Mouse (Mus musculus): ENCODE measurements around the gene Siah1a. TPM values are rescaled to one million over a fixed set of nuclear protein-coding genes. Genes with fewer than 3 reads are reported as not detected.

The Siah1a gene
- polyA plus RNA-seq, 2 experiments = 36.5 to 46.1 TPM

DNA sequence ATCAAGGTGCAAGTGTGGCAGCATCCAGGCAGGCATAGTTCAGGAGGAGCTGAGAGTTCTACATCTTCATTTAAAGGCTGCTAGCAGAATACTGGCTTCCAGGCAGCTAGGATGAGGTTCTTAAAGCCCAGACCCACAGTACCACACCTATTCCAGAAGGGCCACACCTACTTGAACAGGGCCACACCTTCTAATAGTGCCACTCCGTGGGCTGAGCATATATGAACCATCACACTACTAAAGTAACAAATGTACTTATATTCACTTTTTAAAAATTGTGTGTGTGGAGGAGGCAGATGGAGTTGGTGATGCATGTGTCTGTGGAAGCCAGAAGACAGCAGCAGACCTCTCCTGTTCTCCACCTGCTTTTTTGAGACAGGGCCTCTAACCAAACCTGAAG is 51.7 kb downstream of the Siah1a start:
- Histone ChIP-seq H3K27ac (replicated peaks; ENCODE audit: low read depth, low read length) (no peak overlapping the region), H3K4me2 (replicated peaks; ENCODE audit: low read depth, low read length, severe bottlenecking) (no peak overlapping the region), H3K4me3 (replicated peaks; ENCODE audit: low read length) (no peak overlapping the region), H3K9ac (ENCODE audit: low read depth, low read length, severe bottlenecking) (no peak overlapping the region), H3K9me3 (ENCODE audit: control insufficient read depth, low read length) (no peaks in the 10 kb centered on the region), H3K36me3 (ENCODE audit: control insufficient read depth, insufficient read depth, low read length) (peaks cover 4% of the 10 kb centered on the region; the same call in 1 of the 2 replicates), H3K27me3 (ENCODE audit: control insufficient read depth, insufficient read depth, low read length) (no peaks in the 10 kb centered on the region), H3K4me1 (ENCODE audit: control insufficient read depth, insufficient read depth, low read length) (no peaks in the 10 kb centered on the region)
- ATAC-seq (ENCODE audit: low FRiP score, low read depth) (no peak), DNase-seq (ENCODE audit: low spot score) (no peak)
- TF ChIP-seq POLR2A (IDR thresholded peaks at IDR 0.05; ENCODE audit: borderline replicate concordance, extremely low read depth, insufficient read depth, insufficient read length) = no peak
- WGBS = 72% methylated on average over 1 of the region's 1 CpGs

DNA sequence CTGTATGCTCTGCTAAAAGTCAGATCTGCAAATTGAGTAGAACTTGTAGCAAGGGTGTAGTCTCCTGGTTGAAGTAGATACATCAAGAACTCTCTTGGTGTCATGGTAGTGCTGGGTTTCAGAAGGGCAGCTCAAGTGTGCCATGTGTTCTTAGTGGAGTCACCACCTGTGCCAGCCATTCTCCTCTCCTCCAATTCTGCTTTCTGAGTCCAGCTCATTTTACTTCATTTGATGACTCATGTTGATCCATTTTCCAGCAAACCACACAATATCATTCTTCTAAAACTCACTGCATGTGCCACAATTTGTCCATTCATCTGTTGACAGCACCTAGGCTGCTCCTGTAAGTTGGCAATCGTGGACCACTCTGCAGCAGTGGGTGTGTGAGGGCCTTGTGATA is 53.6 kb downstream of the Siah1a start:
- H3K4me1 ChIP-seq (ENCODE audit: control insufficient read depth, insufficient read depth, low read length) = no peaks in the 10 kb centered on the region
- no peak overlapping the region for H3K27ac ChIP-seq (replicated peaks; ENCODE audit: low read depth, low read length)
- no peak for ATAC-seq (ENCODE audit: low FRiP score, low read depth)
- no peak for DNase-seq (ENCODE audit: low spot score)
- H3K27me3 ChIP-seq (ENCODE audit: control insufficient read depth, insufficient read depth, low read length) = no peaks in the 10 kb centered on the region
- H3K9me3 ChIP-seq (ENCODE audit: control insufficient read depth, low read length) = no peaks in the 10 kb centered on the region
- no peak overlapping the region for H3K4me2 ChIP-seq (replicated peaks; ENCODE audit: low read depth, low read length, severe bottlenecking)
- 81% methylated on average over 1 of the region's 1 CpGs for WGBS
- H3K9ac ChIP-seq (ENCODE audit: low read depth, low read length, severe bottlenecking) = no peak overlapping the region
- H3K4me3 ChIP-seq (replicated peaks; ENCODE audit: low read length) = no peak overlapping the region
- no peak for TF ChIP-seq POLR2A (IDR thresholded peaks at IDR 0.05; ENCODE audit: borderline replicate concordance, extremely low read depth, insufficient read depth, insufficient read length)
- peaks cover 8% of the 10 kb centered on the region; the same call in 1 of the 2 replicates for H3K36me3 ChIP-seq (ENCODE audit: control insufficient read depth, insufficient read depth, low read length)

GRCm38 (mm10) chr8:86686629-86687028 is 59.1 kb downstream of the Siah1a start:
- Histone ChIP-seq H3K27ac (replicated peaks; ENCODE audit: low read depth, low read length) (no peak overlapping the region), H3K4me1 (ENCODE audit: control insufficient read depth, insufficient read depth, low read length) (no peaks in the 10 kb centered on the region), H3K27me3 (ENCODE audit: control insufficient read depth, insufficient read depth, low read length) (no peaks in the 10 kb centered on the region), H3K9me3 (ENCODE audit: control insufficient read depth, low read length) (no peaks in the 10 kb centered on the region), H3K36me3 (ENCODE audit: control insufficient read depth, insufficient read depth, low read length) (peaks cover 8% of the 10 kb centered on the region; the same call in 1 of the 2 replicates), H3K4me3 (replicated peaks; ENCODE audit: low read length) (no peak overlapping the region), H3K4me2 (replicated peaks; ENCODE audit: low read depth, low read length, severe bottlenecking) (no peak overlapping the region), H3K9ac (ENCODE audit: low read depth, low read length, severe bottlenecking) (no peak overlapping the region)
- no peak for ATAC-seq (ENCODE audit: low FRiP score, low read depth)
- DNase-seq (ENCODE audit: low spot score) = no peak
- WGBS = 81% methylated on average over 3 of the region's 3 CpGs
- no peak for TF ChIP-seq POLR2A (IDR thresholded peaks at IDR 0.05; ENCODE audit: borderline replicate concordance, extremely low read depth, insufficient read depth, insufficient read length)

Other genes starting within 250 kb of the Siah1a start
- 0.73 and 0.78 TPM in 2 replicates for gene Abcc12, start 165.2 kb downstream of the Siah1a start, polyA plus RNA-seq (2012; rRNA removed)
- 0.12 and 0.32 TPM in 2 replicates for gene Abcc12, start 165.2 kb downstream of the Siah1a start, polyA plus RNA-seq (2014; fragmentation: Nextera tagmentation; extraction: Ambion mirVana)
- gene Lonp2, start 121.9 kb downstream of the Siah1a start, polyA plus RNA-seq (2012; rRNA removed) = 27.6 and 31.8 TPM in 2 replicates
- gene Lonp2, start 121.9 kb downstream of the Siah1a start, polyA plus RNA-seq (2014; fragmentation: Nextera tagmentation; extraction: Ambion mirVana) = 53.4 and 54.1 TPM in 2 replicates
- gene Gm10638, start 235 bp downstream of the Siah1a start, polyA plus RNA-seq (2012; rRNA removed) = 2.9 and 3.5 TPM in 2 replicates
- 4.5 and 5.3 TPM in 2 replicates for gene Gm10638, start 235 bp downstream of the Siah1a start, polyA plus RNA-seq (2014; fragmentation: Nextera tagmentation; extraction: Ambion mirVana)
- gene N4bp1, start 139.3 kb upstream of the Siah1a start, polyA plus RNA-seq (2012; rRNA removed) = 20.3 and 23.3 TPM in 2 replicates
- 11.8 and 12.1 TPM in 2 replicates for gene N4bp1, start 139.3 kb upstream of the Siah1a start, polyA plus RNA-seq (2014; fragmentation: Nextera tagmentation; extraction: Ambion mirVana)